Mouse (Mus musculus) G1E (cell line): Measurements from ENCODE around the gene Ell2. TPM values are rescaled to one million over a fixed set of nuclear protein-coding genes. Genes with fewer than 3 reads are reported as not detected.
A peak's percentile ranks its signal among the peaks of the same experiment; 100 is the strongest.
"Not testable (repeated sequence)": the region's sequence is repeated elsewhere in the genome, so short reads cannot be mapped to it uniquely, and the experiment has no call there.

Experiments
- ATAC-seq: 2 replicates; pipeline ENCODE4 v1.8.0; 2016; ENCODE audit warnings: mild to moderate bottlenecking; ENCODE audit not compliant: insufficient number of reproducible peaks, poor library complexity, low FRiP score, severe bottlenecking; ENCODE audit errors: extremely low read depth
- DNase-seq: peaks from one replicate; pipeline ENCODE4 v3.0.0; 2012; ENCODE audit warnings: low spot score
- H3K27me3 ChIP-seq: 2 replicates; pipeline ENCODE4 v1.6.1; 2012; ENCODE audit warnings: mild to moderate bottlenecking, low read length, inconsistent platforms; ENCODE audit not compliant: insufficient read depth
- H3K36me3 ChIP-seq: replicated peaks from 2 replicates; pipeline ENCODE3; 2012; ENCODE audit warnings: mild to moderate bottlenecking, inconsistent platforms
- H3K4me1 ChIP-seq: 2 replicates; pipeline ENCODE4 v1.6.1; 2012; ENCODE audit warnings: low read depth, low read length, inconsistent platforms, mixed read lengths; ENCODE audit not compliant: insufficient read depth
- H3K4me3 ChIP-seq: 2 replicates; pipeline ENCODE4 v1.5.1; 2012; ENCODE audit warnings: low read depth, mild to moderate bottlenecking, inconsistent platforms, low read length, moderate library complexity, mixed read lengths
- H3K9me3 ChIP-seq: replicated peaks from 2 replicates; pipeline ENCODE4 v1.6.1; 2012; ENCODE audit warnings: inconsistent platforms
- CTCF ChIP-seq: IDR thresholded peaks from 2 replicates; pipeline ENCODE4 v1.5.1; 2012; ENCODE audit warnings: low read depth, low read length, inconsistent platforms, mixed read lengths
- GATA1 ChIP-seq: IDR thresholded peaks from 2 replicates; pipeline ENCODE4 v1.6.1; 2012; ENCODE audit warnings: borderline replicate concordance, low read length, inconsistent platforms, mixed read lengths
- GATA2 ChIP-seq: IDR thresholded peaks from 2 replicates; pipeline ENCODE4 v1.6.1; 2012; ENCODE audit warnings: low read depth, low read length, inconsistent platforms, borderline replicate concordance
- POLR2AphosphoS5 ChIP-seq: IDR thresholded peaks from 2 replicates; pipeline ENCODE4 v1.6.1; 2012; ENCODE audit warnings: low read depth, low read length, inconsistent platforms; ENCODE audit not compliant: insufficient replicate concordance
- TAL1 ChIP-seq: conservative IDR thresholded peaks from 2 replicates; pipeline ENCODE4 v1.6.1; 2012; ENCODE audit warnings: low read depth, low read length, inconsistent platforms, mixed read lengths
- polyA plus RNA-seq: library from polyadenylated mRNA; stranded (reverse); fragments of >175 nt; gene quantifications from 2 replicates; pipeline ENCODE4 v1.2.3, GENCODE M21; 2012
- total RNA-seq, 2 experiments: library from RNA; stranded (forward) in 1 of 2; stranded (reverse) in 1 of 2; fragments of 200-1000 nt in 1 of 2; fragments of >200 nt in 1 of 2; fragmentation: Nextera tagmentation in 1 of 2; gene quantifications; 2 replicates each; pipeline ENCODE4 v1.2.3; 2014 to 2017

The Ell2 gene
- total and polyA plus RNA-seq, 3 experiments, result 18.9 to 68.9 (median 37.2) TPM

- no peaks in the 10 kb centered on the region for H3K9me3 ChIP-seq
- ATAC-seq (peak; percentile 87), DNase-seq (peak; percentile 93)
- TF ChIP-seq GATA2 (no peak), GATA1 (no peak), CTCF (no peak), TAL1 (no peak), POLR2AphosphoS5 (no peak)
- H3K4me1 ChIP-seq, result peaks cover 36% of the 10 kb centered on the region
- H3K36me3 ChIP-seq, result peaks cover 3% of the 10 kb centered on the region
- peak overlapping the region; percentile 88 for H3K4me3 ChIP-seq
- H3K27me3 ChIP-seq, result peaks cover 3% of the 10 kb centered on the region; the same call in 1 of the 2 replicates
Observed at GRCm38 (mm10) chr13:75706882-75707816, 592 bp downstream of the Ell2 start.

GRCm38 (mm10) chr13:75707821-75708636 lies 1.5 kb downstream of the Ell2 start:
- TF ChIP-seq GATA1 (no peak), GATA2 (no peak), TAL1 (no peak), CTCF (no peak), POLR2AphosphoS5 (no peak)
- Histone ChIP-seq H3K4me1 (peaks cover 39% of the 10 kb centered on the region), H3K9me3 (no peaks in the 10 kb centered on the region), H3K36me3 (peaks cover 3% of the 10 kb centered on the region), H3K4me3 (peak overlapping the region; percentile 88), H3K27me3 (peaks cover 3% of the 10 kb centered on the region; the same call in 1 of the 2 replicates)
- ATAC-seq (no peak), DNase-seq (peak; percentile 57)

- Histone ChIP-seq H3K4me3 (peak overlapping the region; percentile 88), H3K9me3 (no peaks in the 10 kb centered on the region), H3K36me3 (peaks cover 3% of the 10 kb centered on the region), H3K27me3 (no peaks in the 10 kb centered on the region), H3K4me1 (peaks cover 45% of the 10 kb centered on the region)
- ATAC-seq (no peak), DNase-seq (peak; percentile 28)
- TF ChIP-seq GATA1 (no peak), TAL1 (no peak), POLR2AphosphoS5 (no peak), CTCF (no peak), GATA2 (no peak)
Observed at GRCm38 (mm10) chr13:75708637-75709002, 2.1 kb downstream of the Ell2 start.

GRCm38 (mm10) chr13:75709026-75709778 lies 2.6 kb downstream of the Ell2 start:
- H3K36me3 ChIP-seq, result peaks cover 5% of the 10 kb centered on the region
- peak; percentile 26 for DNase-seq
- H3K4me3 ChIP-seq, result peak overlapping the region; percentile 88; the same call in 1 of the 2 replicates
- TF ChIP-seq POLR2AphosphoS5 (no peak), GATA2 (peak; percentile 83; the same call in 1 of the 2 replicates)
- ATAC-seq, result peak; percentile 41
- H3K9me3 ChIP-seq, result no peaks in the 10 kb centered on the region
- H3K27me3 ChIP-seq, result no peaks in the 10 kb centered on the region
- peaks cover 48% of the 10 kb centered on the region for H3K4me1 ChIP-seq

- peak overlapping the region; percentile 88; the same call in 1 of the 2 replicates for H3K4me3 ChIP-seq
- H3K4me1 ChIP-seq, result peaks cover 54% of the 10 kb centered on the region
- no peak for TF ChIP-seq TAL1
- TF ChIP-seq GATA1, result no peak
- TF ChIP-seq POLR2AphosphoS5, result no peak
- no peak for TF ChIP-seq CTCF
- no peak for TF ChIP-seq GATA2
- no peaks in the 10 kb centered on the region for H3K27me3 ChIP-seq
- ATAC-seq (no peak), DNase-seq (no peak)
- H3K9me3 ChIP-seq, result no peaks in the 10 kb centered on the region
- peaks cover 8% of the 10 kb centered on the region for H3K36me3 ChIP-seq
Observed at GRCm38 (mm10) chr13:75710152-75710551, 3.6 kb downstream of the Ell2 start.

GRCm38 (mm10) chr13:75711517-75711916 lies 5.0 kb downstream of the Ell2 start:
- H3K4me3 ChIP-seq, DNase-seq: not testable (repeated sequence)
- peaks cover 64% of the 10 kb centered on the region for H3K4me1 ChIP-seq

GRCm38 (mm10) chr13:75712544-75712943 lies 6.0 kb downstream of the Ell2 start:
- ATAC-seq, H3K27me3 ChIP-seq, DNase-seq, H3K4me3 ChIP-seq, H3K9me3 ChIP-seq: not testable (repeated sequence)
- Histone ChIP-seq H3K36me3 (peaks cover 13% of the 10 kb centered on the region), H3K4me1 (peaks cover 65% of the 10 kb centered on the region)

More at GRCm38 (mm10) chr13:75711517-75711916, 5.0 kb downstream of the Ell2 start:
- not testable (repeated sequence) for H3K9me3 ChIP-seq, H3K27me3 ChIP-seq, ATAC-seq
- H3K36me3 ChIP-seq, result peaks cover 10% of the 10 kb centered on the region
